Mouse (Mus musculus): Measurements from ENCODE around the gene Hmgb3. TPM values are rescaled to one million over a fixed set of nuclear protein-coding genes. Genes with fewer than 3 reads are reported as not detected.
"Not testable (repeated sequence)": the region's sequence is repeated elsewhere in the genome, so short reads cannot be mapped to it uniquely, and the experiment has no call there.

Hmgb3 gene
- 350 and 353 TPM in 2 replicates for polyA plus RNA-seq (2014; fragmentation: Nextera tagmentation; extraction: Ambion mirVana)

- Histone ChIP-seq H3K4me3 (replicated peaks; ENCODE audit: low read length) (peak within 1 kb of the TSS; percentile 72), H3K9me3 (ENCODE audit: control insufficient read depth, low read length) (no peaks in the 10 kb centered on the region), H3K36me3 (replicated peaks; ENCODE audit: control insufficient read depth, insufficient read depth) (peaks cover 15% of the 10 kb centered on the region), H3K4me2 (replicated peaks) (peak within 1 kb of the TSS; percentile 62), H3K27ac (peak within 1 kb of the TSS; percentile 97), H3K27me3 (ENCODE audit: control insufficient read depth, insufficient read depth, low read length) (no peaks in the 10 kb centered on the region), H3K4me1 (replicated peaks; ENCODE audit: control insufficient read depth, insufficient read depth, low read length) (no peaks in the 10 kb centered on the region; the same call in 1 of the 2 replicates), H3K9ac (peak within 1 kb of the TSS; percentile 93)
- DNase-seq (ENCODE audit: low spot score), result peak; percentile 76
- 25% methylated on average over 43 of the region's 59 CpGs for WGBS
- ATAC-seq (ENCODE audit: low FRiP score), result peak; percentile 97
Measured at GRCm38 (mm10) chrX:71555415-71556114, at the start of gene Hmgb3. TSS of gene Hmgb3 (plus strand) at chrX:71555918.

- 87% methylated on average over 4 of the region's 4 CpGs for WGBS
- DNase-seq (ENCODE audit: low spot score); ATAC-seq (ENCODE audit: low FRiP score); H3K9ac ChIP-seq; H3K36me3 ChIP-seq (replicated peaks; ENCODE audit: control insufficient read depth, insufficient read depth); H3K27me3 ChIP-seq (ENCODE audit: control insufficient read depth, insufficient read depth, low read length); H3K4me2 ChIP-seq (replicated peaks); H3K4me3 ChIP-seq (replicated peaks; ENCODE audit: low read length); H3K9me3 ChIP-seq (ENCODE audit: control insufficient read depth, low read length); H3K27ac ChIP-seq; H3K4me1 ChIP-seq (replicated peaks; ENCODE audit: control insufficient read depth, insufficient read depth, low read length): not testable (repeated sequence)
Measured at GRCm38 (mm10) chrX:71506591-71506990, 49.1 kb upstream of the Hmgb3 start.

- Histone ChIP-seq H3K27me3 (ENCODE audit: control insufficient read depth, insufficient read depth, low read length) (no peaks in the 10 kb centered on the region), H3K36me3 (replicated peaks; ENCODE audit: control insufficient read depth, insufficient read depth) (no peaks in the 10 kb centered on the region), H3K4me1 (replicated peaks; ENCODE audit: control insufficient read depth, insufficient read depth, low read length) (no peaks in the 10 kb centered on the region), H3K9me3 (ENCODE audit: control insufficient read depth, low read length) (no peaks in the 10 kb centered on the region), H3K4me2 (replicated peaks) (no peak overlapping the region), H3K27ac (no peak overlapping the region), H3K4me3 (replicated peaks; ENCODE audit: low read length) (no peak overlapping the region), H3K9ac (no peak overlapping the region)
- 85% methylated on average over 4 of the region's 4 CpGs for WGBS
- DNase-seq (ENCODE audit: low spot score) (no peak), ATAC-seq (ENCODE audit: low FRiP score) (no peak)
Measured at GRCm38 (mm10) chrX:71519252-71519651, 36.5 kb upstream of the Hmgb3 start.

- Histone ChIP-seq H3K4me3 (replicated peaks; ENCODE audit: low read length) (no peak overlapping the region), H3K4me2 (replicated peaks) (no peak overlapping the region), H3K27ac (no peak overlapping the region), H3K4me1 (replicated peaks; ENCODE audit: control insufficient read depth, insufficient read depth, low read length) (no peaks in the 10 kb centered on the region), H3K9me3 (ENCODE audit: control insufficient read depth, low read length) (no peaks in the 10 kb centered on the region), H3K36me3 (replicated peaks; ENCODE audit: control insufficient read depth, insufficient read depth) (no peaks in the 10 kb centered on the region), H3K9ac (no peak overlapping the region), H3K27me3 (ENCODE audit: control insufficient read depth, insufficient read depth, low read length) (no peaks in the 10 kb centered on the region)
- DNase-seq (ENCODE audit: low spot score) (no peak), ATAC-seq (ENCODE audit: low FRiP score) (no peak)
- 93% methylated on average over 3 of the region's 3 CpGs for WGBS
Measured at GRCm38 (mm10) chrX:71522889-71523288, 32.8 kb upstream of the Hmgb3 start.

GRCm38 (mm10) chrX:71524310-71524709, 31.4 kb upstream of the Hmgb3 start:
- Histone ChIP-seq H3K4me1 (replicated peaks; ENCODE audit: control insufficient read depth, insufficient read depth, low read length) (no peaks in the 10 kb centered on the region), H3K9ac (no peak overlapping the region), H3K4me3 (replicated peaks; ENCODE audit: low read length) (no peak overlapping the region), H3K27me3 (ENCODE audit: control insufficient read depth, insufficient read depth, low read length) (no peaks in the 10 kb centered on the region), H3K4me2 (replicated peaks) (no peak overlapping the region), H3K27ac (no peak overlapping the region), H3K9me3 (ENCODE audit: control insufficient read depth, low read length) (no peaks in the 10 kb centered on the region), H3K36me3 (replicated peaks; ENCODE audit: control insufficient read depth, insufficient read depth) (no peaks in the 10 kb centered on the region)
- DNase-seq (ENCODE audit: low spot score) (no peak), ATAC-seq (ENCODE audit: low FRiP score) (no peak)
- 68% methylated on average over 2 of the region's 2 CpGs for WGBS

- H3K27ac ChIP-seq, result no peak overlapping the region
- no peaks in the 10 kb centered on the region for H3K36me3 ChIP-seq (replicated peaks; ENCODE audit: control insufficient read depth, insufficient read depth)
- WGBS, result 75% methylated on average over 3 of the region's 3 CpGs
- no peak for ATAC-seq (ENCODE audit: low FRiP score)
- H3K27me3 ChIP-seq (ENCODE audit: control insufficient read depth, insufficient read depth, low read length), result no peaks in the 10 kb centered on the region
- no peak for DNase-seq (ENCODE audit: low spot score)
- no peak overlapping the region for H3K4me3 ChIP-seq (replicated peaks; ENCODE audit: low read length)
- H3K4me2 ChIP-seq (replicated peaks), result no peak overlapping the region
- no peaks in the 10 kb centered on the region for H3K4me1 ChIP-seq (replicated peaks; ENCODE audit: control insufficient read depth, insufficient read depth, low read length)
- H3K9ac ChIP-seq, result no peak overlapping the region
- H3K9me3 ChIP-seq (ENCODE audit: control insufficient read depth, low read length), result no peaks in the 10 kb centered on the region
Measured at GRCm38 (mm10) chrX:71525593-71526299, 30.0 kb upstream of the Hmgb3 start.

- Histone ChIP-seq H3K4me1 (replicated peaks; ENCODE audit: control insufficient read depth, insufficient read depth, low read length) (no peaks in the 10 kb centered on the region), H3K4me3 (replicated peaks; ENCODE audit: low read length) (no peak overlapping the region), H3K27me3 (ENCODE audit: control insufficient read depth, insufficient read depth, low read length) (no peaks in the 10 kb centered on the region), H3K9ac (no peak overlapping the region), H3K9me3 (ENCODE audit: control insufficient read depth, low read length) (no peaks in the 10 kb centered on the region), H3K27ac (no peak overlapping the region), H3K4me2 (replicated peaks) (no peak overlapping the region), H3K36me3 (replicated peaks; ENCODE audit: control insufficient read depth, insufficient read depth) (no peaks in the 10 kb centered on the region)
- no peak for DNase-seq (ENCODE audit: low spot score)
- no peak for ATAC-seq (ENCODE audit: low FRiP score)
- 80% methylated on average over 1 of the region's 1 CpGs for WGBS
Measured at GRCm38 (mm10) chrX:71527461-71527860, 28.3 kb upstream of the Hmgb3 start.

GRCm38 (mm10) chrX:71528150-71528549, 27.6 kb upstream of the Hmgb3 start:
- WGBS, result 42% methylated on average over 3 of the region's 3 CpGs
- Histone ChIP-seq H3K9ac (no peak overlapping the region), H3K27me3 (ENCODE audit: control insufficient read depth, insufficient read depth, low read length) (no peaks in the 10 kb centered on the region), H3K27ac (peak overlapping the region; percentile 73), H3K4me2 (replicated peaks) (no peak overlapping the region), H3K4me3 (replicated peaks; ENCODE audit: low read length) (no peak overlapping the region), H3K36me3 (replicated peaks; ENCODE audit: control insufficient read depth, insufficient read depth) (no peaks in the 10 kb centered on the region), H3K4me1 (replicated peaks; ENCODE audit: control insufficient read depth, insufficient read depth, low read length) (no peaks in the 10 kb centered on the region), H3K9me3 (ENCODE audit: control insufficient read depth, low read length) (no peaks in the 10 kb centered on the region)
- DNase-seq (ENCODE audit: low spot score) (no peak), ATAC-seq (ENCODE audit: low FRiP score) (no peak)

GRCm38 (mm10) chrX:71528646-71529045, 27.1 kb upstream of the Hmgb3 start:
- no peak overlapping the region for H3K9ac ChIP-seq
- H3K9me3 ChIP-seq (ENCODE audit: control insufficient read depth, low read length), result no peaks in the 10 kb centered on the region
- H3K27me3 ChIP-seq (ENCODE audit: control insufficient read depth, insufficient read depth, low read length), result no peaks in the 10 kb centered on the region
- H3K4me3 ChIP-seq (replicated peaks; ENCODE audit: low read length), result no peak overlapping the region
- ATAC-seq (ENCODE audit: low FRiP score) (peak; percentile 93), DNase-seq (ENCODE audit: low spot score) (peak; percentile 59)
- no peak overlapping the region for H3K4me2 ChIP-seq (replicated peaks)
- WGBS, result 34% methylated on average over 6 of the region's 6 CpGs
- H3K27ac ChIP-seq, result peak overlapping the region; percentile 73
- H3K4me1 ChIP-seq (replicated peaks; ENCODE audit: control insufficient read depth, insufficient read depth, low read length), result no peaks in the 10 kb centered on the region
- no peaks in the 10 kb centered on the region for H3K36me3 ChIP-seq (replicated peaks; ENCODE audit: control insufficient read depth, insufficient read depth)

Measured in hindbrain, embryonic 14.5 days (tissue).